In genomic region chr6:127974000-127974399, GRCm38 (mm10) we compare ENCODE assay signal across 9 mouse cellular contexts.
DNase-seq lines count a peak whose midpoint lies in the region; ATAC-seq and TF ChIP-seq lines count a peak whose summit lies in the region.
"Had no signal": no experiment of that assay in that cellular context is flagged by ENCODE, and none has a peak within 500 bp of the region (broad histone marks: within the 10 kb centered on the region; RNA-seq: fewer than 3 reads in every experiment).

No protein-coding gene starts in this region.

- no peak for TF ChIP-seq CTCF in C2C12 (IDR thresholded peaks at IDR 0.05; ENCODE audit: control insufficient read depth, insufficient read depth, insufficient read length)

- H3K27me3 ChIP-seq in C2C12 (ENCODE audit: control insufficient read depth, insufficient read depth, insufficient read length), result no peaks in the 10 kb centered on the region
- no peaks in the 10 kb centered on the region for H3K27me3 ChIP-seq in embryonic facial prominence, embryonic 11.5 days (ENCODE audit: control insufficient read depth, insufficient read depth, low read length)
- no peaks in the 10 kb centered on the region; the same call in 1 of the 2 replicates for H3K27me3 ChIP-seq in limb, embryonic 12.5 days

- peak; percentile 33 for DNase-seq in gastrocnemius, postnatal 14 days
- DNase-seq in gastrocnemius, postnatal 10 days, result no peak
- peak; percentile 9 for DNase-seq in embryonic facial prominence, embryonic 11.5 days (ENCODE audit: low spot score)
- no peak for DNase-seq in layer of hippocampus, adult 11-12 months (ENCODE audit: low spot score)
- DNase-seq in thymus, postnatal 36 days, result no peak
- no peak for DNase-seq in spleen, adult 12 weeks (ENCODE audit: low spot score)
- DNase-seq: kidney, adult 11 months had no signal

- no peak overlapping the region for H3ac ChIP-seq in C2C12 (ENCODE audit: control insufficient read depth, insufficient read length, low read depth)

- no peaks in the 10 kb centered on the region for H3K36me3 ChIP-seq in C2C12 (ENCODE audit: control insufficient read depth, insufficient read depth)
- H3K36me3 ChIP-seq in embryonic facial prominence, embryonic 11.5 days (replicated peaks; ENCODE audit: control insufficient read depth, insufficient read depth, low read depth, low read length), result no peaks in the 10 kb centered on the region
- H3K36me3 ChIP-seq in limb, embryonic 12.5 days, result no peaks in the 10 kb centered on the region

- intact Hi-C loops in gastrocnemius, postnatal 14 days (cut with DNase I; ENCODE audit: low total_unique reads), result loop anchor here (5.0 kb wide), 1 partner anchor 53 kb away; no protein-coding TSS in a partner anchor

- H3K79me3 ChIP-seq in C2C12 (ENCODE audit: low read depth), result no peaks in the 10 kb centered on the region

- no peaks in the 10 kb centered on the region for H3K79me2 ChIP-seq in C2C12 (ENCODE audit: control insufficient read depth, insufficient read depth)

- ATAC-seq in embryonic facial prominence, embryonic 11.5 days (replicated peaks; ENCODE audit: insufficient number of reproducible peaks, low FRiP score, low TSS enrichment, low read depth), result no peak
- no peak for ATAC-seq in limb, embryonic 12.5 days (ENCODE audit: insufficient number of reproducible peaks, insufficient read depth, low FRiP score, low TSS enrichment, low read depth)

- WGBS in embryonic facial prominence, embryonic 11.5 days, result 55% methylated on average over 9 of the region's 9 CpGs
- 33% methylated on average over 9 of the region's 9 CpGs for WGBS in limb, embryonic 12.5 days

- no peak overlapping the region for H3K9ac ChIP-seq in embryonic facial prominence, embryonic 11.5 days (replicated peaks; ENCODE audit: low read length)
- no peak overlapping the region for H3K9ac ChIP-seq in limb, embryonic 12.5 days (replicated peaks)

- H3K9me3 ChIP-seq in embryonic facial prominence, embryonic 11.5 days (replicated peaks; ENCODE audit: control insufficient read depth, low read length), result no peaks in the 10 kb centered on the region
- no peaks in the 10 kb centered on the region for H3K9me3 ChIP-seq in limb, embryonic 12.5 days

- no peak overlapping the region for H3K27ac ChIP-seq in embryonic facial prominence, embryonic 11.5 days (replicated peaks; ENCODE audit: low read depth, low read length)
- H3K27ac ChIP-seq in limb, embryonic 12.5 days, result peak overlapping the region; percentile 59

- no peak overlapping the region for H3K4me2 ChIP-seq in embryonic facial prominence, embryonic 11.5 days (ENCODE audit: low read depth, low read length)
- H3K4me2 ChIP-seq in limb, embryonic 12.5 days, result no peak overlapping the region; the same call in 1 of the 2 replicates

- H3K4me1 ChIP-seq in embryonic facial prominence, embryonic 11.5 days (ENCODE audit: control insufficient read depth, insufficient read depth, low read length), result no peaks in the 10 kb centered on the region
- peaks cover 36% of the 10 kb centered on the region for H3K4me1 ChIP-seq in limb, embryonic 12.5 days (replicated peaks)

- H3K4me3 ChIP-seq in C2C12 (ENCODE audit: insufficient read depth, poor library complexity, severe bottlenecking), result no peak overlapping the region
- no peak overlapping the region for H3K4me3 ChIP-seq in embryonic facial prominence, embryonic 11.5 days (ENCODE audit: low read depth, low read length)
- H3K4me3 ChIP-seq in limb, embryonic 12.5 days (replicated peaks), result no peak overlapping the region

TF ChIP-seq in C2C12, 6 proteins besides CTCF, POLR2A, EP300 and RAD21:
- TF ChIP-seq USF1 (IDR thresholded peaks at IDR 0.05; ENCODE audit: low read depth) (no peak), MAX (IDR thresholded peaks at IDR 0.05) (peak; percentile 85), MYOD1 (IDR thresholded peaks at IDR 0.05; ENCODE audit: control insufficient read depth, insufficient read length, low read depth) (peak; percentile 18)

Comparison
In these comparisons a context has a peak if more than half of its experiments do, and no peak if none do; other contexts are left out.
1. DNase-seq: peak in gastrocnemius, postnatal 14 days (single experiment) and embryonic facial prominence, embryonic 11.5 days (single experiment); none in gastrocnemius, postnatal 10 days (single experiment), layer of hippocampus, adult 11-12 months (single experiment), thymus, postnatal 36 days (0 of 2) and spleen, adult 12 weeks (single experiment).